Mouse (Mus musculus) heart, postnatal 4 days (tissue): Measurements from ENCODE around the gene Ubald1. TPM values are rescaled to one million over a fixed set of nuclear protein-coding genes. Genes with fewer than 3 reads are reported as not detected.
A peak's percentile ranks its signal among the peaks of the same experiment; 100 is the strongest.

Experiments
- DNase-seq: peaks from one replicate; pipeline ENCODE4 v3.0.0; 2021
- total RNA-seq, 2 experiments: library from RNA; stranded (reverse); gene quantifications; 2 replicates each; pipeline ENCODE4 v1.2.3; 2021

The Ubald1 gene
- total RNA-seq, 2 experiments from 2014 or later: 22.6 to 24.8 TPM

DNA sequence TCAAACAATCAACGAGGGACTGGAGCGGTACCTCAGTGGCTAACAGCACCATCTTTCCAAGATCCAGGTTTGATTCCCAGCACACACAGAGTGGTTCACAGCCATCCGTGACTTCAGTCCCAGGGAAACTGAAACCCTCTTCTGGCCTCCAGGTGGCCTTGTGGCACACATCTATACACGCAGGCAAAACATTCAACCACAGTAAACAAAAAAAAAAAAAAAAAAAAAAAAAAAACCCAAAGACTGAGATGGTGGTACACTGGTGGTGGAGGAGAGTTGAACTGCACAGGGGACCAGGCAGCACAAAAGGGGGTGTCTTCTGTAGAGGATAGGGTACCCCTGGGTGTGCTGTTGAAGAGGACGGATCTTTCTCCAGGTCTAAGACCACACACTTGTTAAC is 9.6 kb downstream of the Ubald1 start:
- DNase-seq: no peak

- no peak for DNase-seq
Measured at GRCm38 (mm10) chr16:4866101-4866695, 13.9 kb downstream of the Ubald1 start.

DNA sequence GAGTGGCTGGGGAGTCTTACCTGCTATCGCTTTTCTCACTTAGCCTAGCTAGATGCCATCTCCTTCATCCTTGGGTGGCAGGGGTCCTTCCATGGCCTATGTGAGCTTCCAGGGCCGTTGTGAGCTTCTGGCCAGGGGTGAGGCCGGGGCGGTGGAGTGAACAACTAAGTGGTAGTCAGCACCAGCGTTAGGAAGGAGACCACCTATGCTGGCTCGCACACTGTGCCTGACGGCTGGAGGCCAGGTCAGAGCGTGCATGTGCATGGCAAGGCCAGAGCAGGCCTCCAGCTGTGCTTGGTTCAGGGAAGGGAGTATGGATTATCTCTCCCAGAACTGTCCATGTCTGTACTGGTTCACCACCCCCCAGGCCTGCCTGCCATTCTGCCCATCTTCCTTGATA is 16.4 kb downstream of the Ubald1 start:
- no peak for DNase-seq

DNA sequence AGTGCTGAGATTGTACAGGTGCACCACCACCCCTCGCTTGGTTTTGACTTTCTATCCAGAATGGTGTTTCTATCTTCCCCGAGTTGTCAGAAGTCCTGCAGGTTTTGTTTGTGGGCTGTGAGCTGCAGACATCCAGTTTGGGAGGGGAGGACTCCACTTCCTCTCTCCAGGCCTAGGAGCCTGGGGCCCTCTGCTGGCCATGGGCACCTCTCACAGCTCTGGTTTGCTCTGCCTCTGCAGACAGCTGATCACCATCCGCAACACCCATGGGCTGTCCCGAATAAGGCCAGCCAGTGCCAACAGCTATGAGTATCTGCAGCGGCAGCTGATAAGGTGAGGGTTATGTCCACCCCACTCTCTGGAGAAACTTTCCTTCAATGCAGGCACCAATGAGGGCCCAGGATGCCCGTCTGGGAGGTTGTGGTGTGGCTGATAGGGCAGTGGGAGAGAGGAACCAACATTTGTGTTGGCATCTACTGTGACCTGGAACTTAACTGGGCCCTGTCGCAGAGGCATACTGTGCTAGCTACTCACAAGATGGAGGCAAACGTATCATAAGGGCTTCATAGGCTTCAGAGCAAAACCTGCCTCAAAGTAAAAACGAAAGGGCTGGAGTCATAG is 17.1 kb downstream of the Ubald1 start:
- peak; percentile 86 for DNase-seq

DNA sequence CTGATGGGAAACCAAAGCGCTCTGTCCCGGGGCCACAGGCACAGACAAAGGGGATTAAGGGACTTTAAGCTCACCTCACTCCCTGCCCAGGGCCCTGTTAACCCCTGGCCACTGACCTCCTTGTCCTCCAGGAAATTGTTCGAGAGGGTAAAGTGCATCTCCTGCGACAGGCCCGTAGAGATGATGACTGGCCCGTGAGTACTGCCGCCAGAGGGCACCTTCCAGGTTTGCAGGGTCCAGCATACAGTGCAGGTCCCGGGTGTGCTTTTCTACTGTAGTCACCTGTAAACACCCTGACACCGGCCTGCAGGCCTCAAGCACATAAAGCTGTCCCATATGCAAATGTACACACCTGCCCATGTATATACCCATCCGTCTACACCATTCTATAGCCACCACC is 18.7 kb downstream of the Ubald1 start:
- DNase-seq: no peak

GRCm38 (mm10) chr16:4855046-4855650 is 25.0 kb downstream of the Ubald1 start:
- no peak for DNase-seq

DNA sequence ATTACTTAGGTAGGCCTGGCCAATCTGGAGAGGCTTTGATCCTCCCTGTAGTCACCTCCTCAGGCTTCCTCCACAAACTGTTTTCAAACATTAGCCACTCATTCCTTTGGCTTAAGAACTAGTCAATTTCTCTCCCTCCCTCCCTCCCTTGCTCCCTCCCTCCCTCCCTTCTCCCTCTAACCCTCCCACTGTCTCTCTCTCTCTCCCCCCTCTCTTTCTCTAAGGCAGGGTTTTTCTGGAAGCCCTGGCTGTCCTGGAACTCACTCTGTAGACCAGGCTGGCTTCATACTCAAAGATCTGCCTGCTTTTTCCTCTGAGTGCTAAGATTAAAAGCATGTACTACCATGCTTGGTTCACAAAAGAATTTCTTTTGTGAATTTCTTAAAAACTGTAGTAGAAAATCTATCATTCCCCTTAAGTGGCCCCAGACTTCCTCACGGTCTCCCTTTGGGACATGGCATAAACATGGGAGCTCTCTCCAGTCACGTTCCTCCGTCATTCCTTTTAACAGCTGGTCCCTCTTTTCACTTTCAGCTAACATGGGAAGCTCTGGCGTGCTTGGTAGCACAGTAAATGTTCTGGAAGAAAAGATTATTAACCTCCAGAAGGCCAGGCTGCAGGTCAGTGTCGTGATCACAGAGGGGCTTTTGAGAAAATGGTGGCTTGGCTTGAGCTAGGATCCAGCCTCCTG is 29.0 kb downstream of the Ubald1 start:
- no peak for DNase-seq

DNA sequence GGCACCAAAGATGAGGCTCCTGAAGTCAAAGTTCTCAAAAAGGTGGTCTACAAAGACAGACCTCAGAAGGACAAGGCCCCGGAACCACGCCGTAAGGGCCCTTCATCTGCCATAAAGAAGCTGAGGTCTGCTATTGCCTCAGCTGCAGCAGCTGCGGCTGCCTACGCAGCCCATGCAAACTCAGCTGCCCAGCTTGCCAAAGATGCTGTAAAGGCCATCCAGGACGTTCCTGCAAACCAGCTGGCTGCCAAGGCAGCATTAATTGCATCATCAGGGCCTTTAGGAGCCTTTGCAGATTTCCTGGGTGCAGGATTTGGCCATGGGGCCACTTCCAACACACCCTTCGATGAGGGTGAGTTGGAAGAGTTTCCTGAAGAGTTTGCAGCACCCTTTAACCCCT is 29.8 kb downstream of the Ubald1 start:
- no peak for DNase-seq

DNA sequence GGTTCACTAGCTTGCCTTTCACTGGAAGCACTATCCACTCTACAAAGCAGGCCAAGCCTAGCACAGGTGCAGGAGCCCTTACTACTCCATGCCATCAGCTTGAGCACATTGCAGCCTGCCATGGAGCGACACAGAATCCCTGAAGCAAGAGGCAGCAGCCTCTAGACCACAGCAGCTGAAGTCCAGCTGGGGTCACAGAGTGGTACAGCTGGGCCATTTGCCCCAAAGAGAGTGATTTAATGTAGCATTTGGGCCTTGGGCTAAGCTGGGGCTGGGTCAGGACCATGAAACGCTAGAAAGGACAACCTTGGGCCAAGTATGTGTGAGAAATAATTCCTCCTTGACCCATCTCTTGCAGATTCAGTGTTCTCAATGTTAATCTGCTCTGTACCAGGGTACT is 32.0 kb downstream of the Ubald1 start:
- no peak for DNase-seq

DNA sequence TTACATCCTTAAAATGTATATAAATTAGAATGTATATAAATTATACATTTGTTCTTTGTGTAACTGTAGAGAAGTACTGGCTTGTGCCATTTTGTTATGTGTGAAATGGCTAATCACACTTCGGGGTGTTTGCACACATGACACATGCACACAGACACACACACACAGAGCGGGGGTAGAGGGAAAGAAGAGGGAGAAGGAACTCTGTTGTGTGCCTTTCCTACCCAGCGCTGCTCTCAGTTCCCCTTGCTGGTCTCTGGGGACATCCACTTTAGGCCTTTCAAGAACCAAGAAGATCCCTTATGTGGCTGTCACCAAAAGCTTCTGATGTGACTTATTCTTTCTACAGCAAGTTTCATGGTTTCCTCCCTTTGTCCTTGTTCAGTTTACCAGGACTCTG is 33.1 kb downstream of the Ubald1 start:
- DNase-seq: no peak

DNA sequence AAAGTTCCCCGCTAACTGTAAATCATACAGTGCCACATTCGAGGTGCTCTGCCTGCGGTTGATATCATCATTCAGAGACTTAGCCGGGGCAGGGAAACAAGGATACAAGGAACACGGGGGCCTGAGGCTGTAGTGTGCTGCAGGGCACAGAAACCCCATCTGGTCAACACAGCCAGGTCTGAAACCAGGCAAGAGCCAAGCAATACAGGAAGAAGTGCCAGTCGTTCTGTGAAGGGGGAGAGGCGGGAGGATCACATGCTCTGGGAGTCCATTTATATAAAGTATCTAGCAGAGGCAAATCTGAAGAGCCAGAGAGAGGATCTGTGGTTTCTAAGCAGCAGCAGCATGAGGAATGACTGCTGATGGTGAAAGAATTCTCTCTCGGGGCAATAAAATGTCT is 39.9 kb downstream of the Ubald1 start:
- no peak for DNase-seq

DNA sequence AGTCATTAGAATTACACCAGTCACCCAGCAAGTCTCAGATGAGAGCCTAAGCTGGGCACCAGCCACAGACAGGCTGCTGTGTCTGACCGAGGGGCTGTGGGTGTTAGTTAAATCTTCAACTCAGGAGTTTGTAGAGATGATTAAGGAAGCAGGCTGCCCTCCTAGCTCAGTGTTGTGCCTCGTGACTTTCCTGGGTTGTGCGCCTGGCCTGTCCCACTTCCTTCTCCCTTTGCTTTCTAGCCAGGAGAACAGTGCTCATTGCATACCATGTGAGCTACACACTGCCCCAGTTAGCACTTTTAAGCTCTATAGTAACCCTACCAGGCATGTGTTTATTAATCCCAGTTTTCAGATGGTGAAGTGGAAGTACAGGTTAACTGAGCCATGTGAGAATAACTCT is 40.6 kb downstream of the Ubald1 start:
- no peak for DNase-seq

- no peak for DNase-seq
Measured at GRCm38 (mm10) chr16:4837631-4838030, 42.5 kb downstream of the Ubald1 start.

DNA sequence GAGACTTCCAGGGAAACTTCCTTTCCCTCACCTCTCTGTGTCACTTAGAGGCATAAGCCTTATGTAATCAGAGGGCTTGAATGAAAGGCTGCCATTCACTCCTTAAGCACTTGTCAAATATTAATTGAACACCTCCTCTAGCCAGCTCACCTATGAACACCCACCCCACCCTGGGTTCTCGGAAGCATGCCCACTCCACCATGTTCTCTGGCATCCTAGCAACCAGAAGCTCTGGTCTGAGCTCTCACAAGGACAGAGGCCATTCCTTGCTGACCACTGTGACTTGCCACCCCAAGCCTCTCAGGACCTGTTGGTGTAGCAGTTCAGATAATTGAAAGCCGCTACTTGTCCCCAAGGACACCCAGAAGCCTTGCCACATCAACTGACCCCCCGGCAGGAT is 44.9 kb downstream of the Ubald1 start, which contains the start of gene 4930562C15Rik:
4930562C15Rik (plus strand) TSS at position 226 of the 400 bp plus-strand sequence.
- no peak for DNase-seq

DNA sequence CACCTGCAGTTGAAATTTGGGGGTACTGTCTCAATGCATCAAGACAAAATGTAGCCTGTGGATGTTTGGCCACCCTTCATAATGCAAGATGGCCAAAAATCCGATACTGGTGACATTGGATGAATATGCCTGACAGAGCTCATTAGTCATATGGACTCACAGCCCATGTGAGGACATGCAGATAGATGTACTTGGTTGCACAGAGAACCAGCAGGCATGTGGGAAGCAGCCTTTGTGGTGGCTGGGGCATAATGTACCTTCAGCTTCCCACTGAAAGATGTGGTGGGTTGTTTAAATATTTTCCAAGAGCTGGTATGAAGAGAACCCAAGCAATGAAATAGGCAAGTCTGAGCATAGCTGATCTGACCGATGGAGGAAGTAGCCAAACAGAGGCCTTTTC is 46.3 kb downstream of the Ubald1 start:
- no peak for DNase-seq

GRCm38 (mm10) chr16:4831650-4832419 is 48.3 kb downstream of the Ubald1 start:
- peak; percentile 27 for DNase-seq

- DNase-seq: no peak
Measured at GRCm38 (mm10) chr16:4829271-4829900, 50.7 kb downstream of the Ubald1 start.

GRCm38 (mm10) chr16:4827639-4828038 is 52.5 kb downstream of the Ubald1 start:
- no peak for DNase-seq
